Mouse (Mus musculus) hindbrain, embryonic 14.5 days (tissue): Measurements from ENCODE around the gene Tex14. TPM values are rescaled to one million over a fixed set of nuclear protein-coding genes. Genes with fewer than 3 reads are reported as not detected.

Source experiments
- ATAC-seq: fragments of 200-750 bp; cut with Nextera tagmentation; 2 replicates; pipeline ENCODE4 v1.8.0; 2017; ENCODE audit warnings: moderate number of reproducible peaks, mild to moderate bottlenecking, moderate TSS enrichment, moderate library complexity; ENCODE audit not compliant: low FRiP score
- DNase-seq: peaks from one replicate; pipeline ENCODE4 v3.0.0-alpha.2; 2015; ENCODE audit warnings: low spot score
- H3K27ac ChIP-seq: fragments of 300-500 bp; sonication (generic); 2 replicates; pipeline ENCODE4 v1.5.1; 2014; ENCODE audit warnings: mild to moderate bottlenecking, moderate library complexity
- H3K27me3 ChIP-seq: fragments of 300-500 bp; sonication (generic); 2 replicates; pipeline ENCODE4 v1.6.1; 2014; ENCODE audit warnings: mild to moderate bottlenecking, low read length, mixed read lengths; ENCODE audit not compliant: control insufficient read depth, insufficient read depth
- H3K36me3 ChIP-seq: fragments of 300-500 bp; sonication (generic); replicated peaks from 2 replicates; pipeline ENCODE4 v1.6.1; 2014; ENCODE audit not compliant: control insufficient read depth, insufficient read depth
- H3K4me1 ChIP-seq: fragments of 300-500 bp; sonication (generic); replicated peaks from 2 replicates; pipeline ENCODE4 v1.6.1; 2014; ENCODE audit warnings: antibody characterized with exemption, low read length, mixed read lengths; ENCODE audit not compliant: control insufficient read depth, insufficient read depth
- H3K4me2 ChIP-seq: fragments of 300-500 bp; sonication (generic); replicated peaks from 2 replicates; pipeline ENCODE4 v1.6.1; 2014; ENCODE audit warnings: mild to moderate bottlenecking, moderate library complexity
- H3K4me3 ChIP-seq: fragments of 300-500 bp; sonication (generic); replicated peaks from 2 replicates; pipeline ENCODE4 v1.5.1; 2014; ENCODE audit warnings: mild to moderate bottlenecking, low read length
- H3K9ac ChIP-seq: fragments of 300-500 bp; sonication (generic); 2 replicates; pipeline ENCODE4 v1.6.1; 2014
- H3K9me3 ChIP-seq: fragments of 300-500 bp; sonication (generic); 2 replicates; pipeline ENCODE4 v1.6.1; 2016; ENCODE audit warnings: low read length; ENCODE audit not compliant: control insufficient read depth
- WGBS: fragments of 180-500 bp; shearing (Covaris S2); extraction: QIAGEN DNeasy Blood & Tissue Kit; methylation state at CpG from one replicate; pipeline ENCODE4 v1.1.7; 2014; 5-methylcytosine and 5-hydroxymethylcytosine counted together
- polyA plus RNA-seq: library from polyadenylated mRNA; unstranded; fragments of >200 nt; fragmentation: Nextera tagmentation; extraction: Ambion mirVana; gene quantifications from 2 replicates; pipeline ENCODE4 v1.2.1, GENCODE M21; 2014

Tex14 gene
- polyA plus RNA-seq, 1 experiment from 2014 or later: 0.72 TPM

- Histone ChIP-seq H3K4me1 (no peaks in the 10 kb centered on the region), H3K9me3 (no peaks in the 10 kb centered on the region), H3K27me3 (no peaks in the 10 kb centered on the region), H3K4me3 (no peak overlapping the region), H3K9ac (no peak overlapping the region), H3K27ac (no peak overlapping the region), H3K36me3 (no peaks in the 10 kb centered on the region), H3K4me2 (no peak overlapping the region)
- WGBS: 46% methylated on average over 8 of the region's 8 CpGs
- ATAC-seq: no peak
- DNase-seq: no peak
Observed at GRCm38 (mm10) chr11:87542285-87542684, 137.4 kb downstream of the Tex14 start.

GRCm38 (mm10) chr11:87542906-87543305 lies 138.0 kb downstream of the Tex14 start:
- no peak overlapping the region for H3K9ac ChIP-seq
- H3K27me3 ChIP-seq: no peaks in the 10 kb centered on the region
- H3K27ac ChIP-seq: no peak overlapping the region
- WGBS: 44% methylated on average over 3 of the region's 3 CpGs
- no peaks in the 10 kb centered on the region for H3K4me1 ChIP-seq
- no peaks in the 10 kb centered on the region for H3K9me3 ChIP-seq
- no peaks in the 10 kb centered on the region for H3K36me3 ChIP-seq
- no peak for ATAC-seq
- DNase-seq: no peak
- no peak overlapping the region for H3K4me2 ChIP-seq
- H3K4me3 ChIP-seq: no peak overlapping the region

GRCm38 (mm10) chr11:87553342-87553741 lies 148.5 kb downstream of the Tex14 start:
- H3K9me3 ChIP-seq: no peaks in the 10 kb centered on the region
- no peak overlapping the region for H3K27ac ChIP-seq
- H3K36me3 ChIP-seq: no peaks in the 10 kb centered on the region
- H3K4me1 ChIP-seq: no peaks in the 10 kb centered on the region
- H3K9ac ChIP-seq: no peak overlapping the region
- no peak overlapping the region for H3K4me3 ChIP-seq
- DNase-seq: no peak
- WGBS: 84% methylated on average over 4 of the region's 4 CpGs
- no peak for ATAC-seq
- no peak overlapping the region for H3K4me2 ChIP-seq
- H3K27me3 ChIP-seq: no peaks in the 10 kb centered on the region

GRCm38 (mm10) chr11:87554386-87554785 lies 149.5 kb downstream of the Tex14 start:
- Histone ChIP-seq H3K36me3 (no peaks in the 10 kb centered on the region), H3K4me3 (no peak overlapping the region), H3K4me2 (no peak overlapping the region), H3K27me3 (no peaks in the 10 kb centered on the region), H3K4me1 (no peaks in the 10 kb centered on the region), H3K9me3 (no peaks in the 10 kb centered on the region), H3K9ac (no peak overlapping the region), H3K27ac (no peak overlapping the region)
- WGBS: 49% methylated on average over 5 of the region's 5 CpGs
- no peak for ATAC-seq
- no peak for DNase-seq

GRCm38 (mm10) chr11:87555106-87555703 lies 150.3 kb downstream of the Tex14 start:
- Histone ChIP-seq H3K27me3 (no peaks in the 10 kb centered on the region), H3K4me1 (no peaks in the 10 kb centered on the region), H3K4me3 (no peak overlapping the region), H3K36me3 (no peaks in the 10 kb centered on the region), H3K9ac (no peak overlapping the region), H3K27ac (0 out of 2 replicates have a peak overlapping the region, but pooled peaks have one; percentile 0), H3K4me2 (no peak overlapping the region), H3K9me3 (no peaks in the 10 kb centered on the region)
- no peak for DNase-seq
- ATAC-seq: no peak
- WGBS: 48% methylated on average over 2 of the region's 2 CpGs

GRCm38 (mm10) chr11:87561208-87561607 lies 156.3 kb downstream of the Tex14 start:
- no peak overlapping the region for H3K4me3 ChIP-seq
- no peak for ATAC-seq
- WGBS: 82% methylated on average over 6 of the region's 6 CpGs
- no peaks in the 10 kb centered on the region for H3K36me3 ChIP-seq
- no peaks in the 10 kb centered on the region for H3K9me3 ChIP-seq
- no peak overlapping the region for H3K4me2 ChIP-seq
- no peak overlapping the region for H3K27ac ChIP-seq
- no peak for DNase-seq
- no peak overlapping the region for H3K9ac ChIP-seq
- H3K4me1 ChIP-seq: no peaks in the 10 kb centered on the region
- no peaks in the 10 kb centered on the region for H3K27me3 ChIP-seq

- Histone ChIP-seq H3K36me3 (no peaks in the 10 kb centered on the region), H3K27ac (no peak within 1 kb of the TSS), H3K4me1 (no peaks in the 10 kb centered on the region), H3K9ac (no peak within 1 kb of the TSS), H3K27me3 (no peaks in the 10 kb centered on the region), H3K4me3 (no peak within 1 kb of the TSS), H3K9me3 (no peaks in the 10 kb centered on the region), H3K4me2 (no peak within 1 kb of the TSS)
- WGBS: 75% methylated on average over 3 of the region's 3 CpGs
- DNase-seq (no peak), ATAC-seq (no peak)
Observed at GRCm38 (mm10) chr11:87566501-87566900, 161.6 kb downstream of the Tex14 start, which contains the start of gene Gm11492. TSS of gene Gm11492 (plus strand) at chr11:87566653.

- H3K9me3 ChIP-seq: no peaks in the 10 kb centered on the region
- H3K4me3 ChIP-seq: no peak within 1 kb of the TSS
- H3K27ac ChIP-seq: no peak within 1 kb of the TSS
- no peak within 1 kb of the TSS for H3K4me2 ChIP-seq
- H3K9ac ChIP-seq: no peak within 1 kb of the TSS
- no peaks in the 10 kb centered on the region for H3K4me1 ChIP-seq
- WGBS: 84% methylated on average over 7 of the region's 7 CpGs
- H3K27me3 ChIP-seq: no peaks in the 10 kb centered on the region
- no peak for ATAC-seq
- no peaks in the 10 kb centered on the region for H3K36me3 ChIP-seq
- DNase-seq: no peak
Observed at GRCm38 (mm10) chr11:87568255-87568953, 163.5 kb downstream of the Tex14 start, which contains the start of gene Sept4. TSS of gene Sept4 (plus strand) at chr11:87568903.

GRCm38 (mm10) chr11:87570743-87571142 lies 165.9 kb downstream of the Tex14 start:
- DNase-seq (no peak), ATAC-seq (no peak)
- no peaks in the 10 kb centered on the region for H3K4me1 ChIP-seq
- 58% methylated on average over 5 of the region's 5 CpGs for WGBS
- no peaks in the 10 kb centered on the region for H3K27me3 ChIP-seq
- no peak overlapping the region for H3K27ac ChIP-seq
- no peak overlapping the region for H3K4me2 ChIP-seq
- no peak overlapping the region for H3K9ac ChIP-seq
- H3K9me3 ChIP-seq: no peaks in the 10 kb centered on the region
- no peaks in the 10 kb centered on the region for H3K36me3 ChIP-seq
- H3K4me3 ChIP-seq: no peak overlapping the region
